Mouse (Mus musculus) retina, adult 2 months (tissue): Measurements from ENCODE around the gene Tbxa2r.

Experiments used
- DNase-seq: peaks from one replicate; pipeline ENCODE4 v3.0.0-alpha.2; 2012; ENCODE audit warnings: low read depth, low spot score

Tbxa2r gene

DNA sequence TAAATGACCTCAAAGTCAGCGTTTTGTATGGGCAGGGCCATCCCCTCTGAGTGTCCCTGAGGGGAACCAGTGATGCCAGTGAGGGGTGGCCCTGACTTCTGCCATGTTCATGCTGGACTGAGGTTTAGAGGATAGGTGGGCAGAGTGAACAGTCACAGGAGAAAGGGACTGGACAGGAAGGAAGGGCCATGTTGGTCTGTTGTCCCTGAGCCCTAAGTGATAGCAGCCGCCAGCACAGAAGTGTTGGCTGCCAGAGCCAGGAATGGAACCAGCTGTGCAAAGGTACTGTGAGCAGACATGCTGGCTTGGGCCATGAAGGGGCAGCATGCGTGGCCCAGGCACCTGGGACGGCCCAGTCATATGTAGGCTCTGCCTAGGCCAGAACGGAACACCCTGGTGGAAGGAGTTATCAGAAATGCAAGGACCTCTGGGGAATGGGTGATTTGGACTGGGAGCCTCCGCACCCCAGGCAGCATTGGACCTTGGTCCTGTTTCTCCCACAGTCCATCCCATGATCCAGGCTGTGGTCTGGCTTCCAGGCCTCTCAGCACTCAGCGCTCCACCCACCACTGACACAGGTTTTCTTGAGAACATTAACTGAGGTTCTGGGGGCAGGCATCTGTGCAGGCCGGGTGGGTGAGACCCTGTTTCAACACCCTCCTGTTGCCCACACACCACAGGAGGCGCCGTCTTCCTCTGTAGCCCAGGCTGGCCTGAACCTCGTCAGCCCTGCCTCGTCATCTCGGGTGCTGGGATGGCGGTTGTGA lies 28.8 kb upstream of the Tbxa2r start:
- no peak for DNase-seq

DNA sequence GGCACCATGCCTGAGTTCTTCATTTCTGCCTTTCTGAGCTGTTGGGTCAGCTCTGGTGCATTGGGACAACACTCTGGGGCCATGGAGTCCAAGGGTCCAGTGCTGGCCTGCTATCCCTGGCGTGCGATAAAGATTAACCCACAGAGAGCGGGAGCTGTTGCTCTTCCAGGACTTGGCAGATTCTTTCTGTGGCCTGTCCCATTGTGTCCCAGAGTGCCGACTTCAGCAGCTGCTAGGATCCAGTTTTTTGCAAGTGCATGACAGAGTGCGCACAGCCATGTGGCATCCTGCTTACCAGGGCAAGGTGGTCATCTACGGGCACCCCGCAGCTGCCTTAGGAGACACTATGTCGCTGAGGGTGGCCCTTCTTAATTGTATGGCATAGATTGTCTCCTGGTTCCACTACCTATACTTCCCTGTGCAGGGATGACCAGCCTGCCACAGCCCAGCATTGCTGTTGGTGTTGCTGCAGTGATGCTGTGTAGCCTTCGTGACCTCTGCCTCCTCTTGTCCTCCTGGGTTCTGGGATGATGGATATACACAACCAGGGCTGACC lies 28.1 kb upstream of the Tbxa2r start:
- DNase-seq = no peak

DNA sequence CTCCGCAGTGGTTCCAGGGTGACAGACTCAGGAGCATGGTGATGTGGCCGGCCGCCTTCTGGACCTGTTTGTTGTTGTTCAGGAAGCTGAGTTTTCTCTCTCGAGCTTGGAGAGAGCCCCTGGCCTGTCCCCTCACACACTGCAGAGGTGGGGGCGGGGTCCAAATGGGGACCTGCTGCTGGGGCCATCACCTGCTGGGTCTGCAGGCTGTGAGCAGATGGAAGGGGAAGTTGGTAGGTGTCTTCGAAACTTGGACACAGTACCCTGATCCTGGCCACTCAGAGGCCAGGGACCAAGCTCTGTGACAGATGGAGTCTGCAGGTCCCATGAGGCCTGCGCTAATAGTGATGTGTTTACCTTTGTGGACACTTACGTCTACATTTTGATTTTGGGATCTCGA lies 27.2 kb upstream of the Tbxa2r start:
- DNase-seq = no peak

DNA sequence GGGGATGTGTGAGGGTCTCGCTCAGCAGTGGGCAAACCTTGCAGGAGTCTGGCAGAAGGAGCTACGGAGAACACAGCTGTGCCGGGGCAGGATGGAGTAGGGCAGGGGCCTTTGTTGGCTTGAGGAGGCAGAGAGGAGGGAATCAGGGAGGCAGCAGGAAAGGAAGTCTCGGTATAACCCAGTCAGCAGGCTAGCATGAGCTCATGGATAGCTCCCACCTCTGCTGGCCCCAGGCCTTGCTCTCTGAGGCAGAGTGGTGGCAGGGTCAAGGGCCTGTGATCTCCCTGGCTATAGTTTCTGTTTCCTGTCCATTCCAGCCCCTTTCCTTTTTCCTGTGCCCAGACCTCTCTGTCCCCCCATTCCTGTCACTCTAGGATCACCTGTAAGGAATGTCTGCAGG lies 26.2 kb upstream of the Tbxa2r start:
- DNase-seq = no peak

- DNase-seq = no peak
These were observed 25.7 kb upstream of the Tbxa2r start for GRCm38 (mm10) chr10:81302781-81303218.

GRCm38 (mm10) chr10:81303258-81303657 lies 25.3 kb upstream of the Tbxa2r start:
- DNase-seq = no peak

DNA sequence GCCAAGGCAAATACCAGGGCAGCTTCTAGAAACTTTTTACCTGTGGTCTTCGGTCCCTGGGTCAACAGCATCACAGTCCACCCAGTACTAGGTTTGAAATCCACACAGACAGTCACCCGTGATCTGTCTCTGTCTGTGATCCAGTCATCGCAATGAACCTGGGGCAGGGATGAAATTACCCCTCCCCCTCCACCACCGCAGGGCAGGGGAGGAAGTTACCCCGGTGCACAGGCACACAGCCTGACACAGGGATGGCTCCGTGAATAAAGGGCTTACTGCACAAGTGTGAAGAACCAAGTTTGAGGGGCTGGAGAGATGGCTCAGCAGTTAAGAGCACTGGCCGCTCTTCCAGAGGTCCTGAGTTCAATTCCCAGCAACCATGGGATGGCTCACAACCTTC lies 24.8 kb upstream of the Tbxa2r start:
- DNase-seq = no peak

- DNase-seq = no peak
These were observed 23.8 kb upstream of the Tbxa2r start for GRCm38 (mm10) chr10:81304597-81305238.

DNA sequence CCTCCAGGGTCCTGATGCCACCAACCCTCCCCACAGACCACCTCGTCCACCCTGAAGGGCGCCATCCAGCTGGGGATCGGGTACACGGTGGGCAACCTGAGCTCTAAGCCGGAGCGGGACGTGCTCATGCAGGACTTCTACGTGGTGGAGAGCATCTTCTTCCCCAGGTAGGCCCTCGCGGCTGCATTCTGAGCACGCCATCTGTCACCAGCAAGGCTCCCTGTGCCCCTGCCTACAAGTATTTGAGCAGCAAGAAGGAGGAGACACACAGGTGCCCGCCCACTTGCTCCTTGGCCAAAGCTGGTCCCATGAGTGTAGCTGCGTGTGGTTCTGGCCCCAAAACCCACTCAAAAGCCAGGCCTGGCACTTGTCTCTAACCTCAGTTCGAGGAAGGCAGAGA lies 22.9 kb upstream of the Tbxa2r start:
- DNase-seq = no peak

GRCm38 (mm10) chr10:81306173-81306668 lies 22.3 kb upstream of the Tbxa2r start:
- no peak for DNase-seq

GRCm38 (mm10) chr10:81306837-81307682 lies 21.5 kb upstream of the Tbxa2r start:
- no peak for DNase-seq

DNA sequence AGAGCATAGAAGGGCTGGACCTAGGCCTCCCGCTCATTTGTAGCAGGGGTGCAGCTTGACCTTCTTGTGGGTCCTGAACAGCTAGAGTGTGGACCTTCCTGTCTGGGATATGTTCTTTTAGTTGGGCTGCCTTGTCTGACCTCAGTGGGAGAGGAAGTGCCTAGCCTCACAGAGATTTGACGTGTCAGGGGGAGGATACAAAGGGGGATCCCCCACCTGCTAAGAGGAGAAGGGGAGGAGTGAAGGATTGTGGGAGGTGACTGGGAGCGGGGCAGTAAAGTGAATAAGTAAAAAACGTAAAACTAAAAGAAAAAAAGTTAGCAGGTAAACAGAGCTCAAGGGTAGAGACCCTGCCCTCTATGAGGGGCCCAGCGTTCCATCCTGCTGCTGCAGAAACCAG lies 19.0 kb upstream of the Tbxa2r start:
- no peak for DNase-seq

DNA sequence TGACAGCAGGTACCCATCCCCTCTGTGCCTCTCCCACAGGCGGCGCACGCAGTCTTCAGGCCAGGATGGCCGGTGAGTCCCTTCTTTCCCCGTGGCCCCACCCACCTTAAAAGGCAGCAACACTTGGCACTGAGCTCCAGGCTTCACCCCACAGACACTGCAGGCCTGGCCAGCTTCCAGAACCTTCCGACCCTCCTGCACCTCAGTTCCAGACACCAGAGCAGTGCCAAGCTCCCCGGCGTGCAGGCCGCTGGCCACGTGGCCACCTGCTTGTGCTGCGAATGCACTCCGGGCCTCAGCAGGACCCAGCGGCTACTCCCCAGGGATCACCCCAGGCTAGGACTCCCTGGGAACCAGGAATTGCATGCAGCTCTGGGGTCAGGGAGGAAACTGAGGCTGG lies 14.9 kb upstream of the Tbxa2r start:
- DNase-seq = no peak

DNA sequence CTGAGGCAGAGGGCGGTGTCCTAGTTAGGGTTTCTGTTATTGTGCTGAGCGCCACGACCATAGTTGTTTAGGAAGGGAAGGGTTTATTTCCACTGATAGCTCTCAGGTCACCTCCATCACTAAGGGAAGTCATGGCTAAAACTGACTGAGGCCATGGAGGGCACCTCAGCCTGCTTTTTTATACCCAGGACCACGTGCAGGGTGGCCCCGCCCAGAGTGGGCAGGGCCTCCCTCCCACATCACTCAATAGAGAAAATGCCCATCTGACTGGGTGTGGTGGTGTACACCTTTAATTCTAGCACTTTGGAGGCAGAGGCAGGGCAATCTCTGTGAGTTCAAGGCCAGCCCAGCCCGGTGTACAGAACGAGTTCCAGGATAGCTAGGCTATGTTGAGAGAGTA lies 14.3 kb upstream of the Tbxa2r start:
- no peak for DNase-seq

DNA sequence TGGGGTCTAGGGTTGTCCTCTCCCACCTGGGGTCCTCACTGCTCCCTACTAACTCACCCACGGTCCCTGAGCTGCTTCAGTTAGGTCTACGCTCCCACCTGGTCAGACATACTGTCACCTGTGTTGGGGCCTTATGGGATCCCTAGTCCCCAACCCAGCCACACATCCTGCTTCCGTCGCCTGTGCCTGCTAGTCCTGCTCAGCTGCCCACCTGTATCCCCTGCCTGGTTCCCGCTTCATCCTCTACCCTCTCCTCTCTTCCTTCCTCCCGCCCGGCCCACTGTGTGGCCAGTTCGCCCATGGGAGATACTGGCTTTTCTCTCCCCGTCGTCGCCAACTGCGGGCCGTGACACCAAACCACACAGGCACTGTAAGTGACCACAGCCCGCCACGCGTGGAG lies 12.9 kb upstream of the Tbxa2r start:
- DNase-seq = no peak

GRCm38 (mm10) chr10:81316338-81317060 lies 12.0 kb upstream of the Tbxa2r start:
- no peak for DNase-seq

GRCm38 (mm10) chr10:81317273-81317672 lies 11.3 kb upstream of the Tbxa2r start:
- no peak for DNase-seq

DNA sequence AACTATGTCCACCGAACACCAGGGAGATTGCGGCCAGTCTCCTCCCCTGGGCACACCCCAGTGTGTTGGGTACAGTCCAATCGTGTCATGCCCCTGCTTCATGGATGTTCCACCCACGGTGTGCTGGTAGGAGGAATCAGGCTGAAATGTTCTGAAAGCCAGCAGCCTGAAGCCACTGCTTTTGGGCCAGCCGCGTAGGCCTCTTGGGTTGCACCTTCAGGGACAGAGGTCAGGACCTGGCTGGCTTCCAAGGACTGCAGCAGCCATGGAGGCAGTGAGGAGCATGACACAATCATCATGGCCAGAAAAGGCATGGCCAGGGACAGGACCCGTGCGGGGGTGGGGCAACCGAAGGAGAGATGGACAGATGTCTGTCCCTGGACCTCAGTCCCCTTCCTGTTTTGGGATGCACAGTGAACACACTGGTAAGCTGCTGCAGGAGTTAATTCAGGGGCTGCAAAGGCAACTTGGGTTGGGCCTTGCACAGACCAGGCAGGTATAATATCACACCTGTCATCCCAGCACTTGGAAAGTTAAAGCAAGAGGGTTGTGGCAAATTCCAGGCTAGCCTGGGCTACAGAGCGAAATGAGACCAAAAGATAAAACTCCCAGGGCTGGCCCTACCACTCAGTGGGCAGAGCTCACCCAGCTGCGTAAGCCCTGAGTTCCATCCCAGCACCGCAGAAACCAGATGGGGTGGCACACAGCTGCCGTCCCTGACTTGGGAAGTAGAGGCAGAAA lies 9.8 kb upstream of the Tbxa2r start:
- no peak for DNase-seq

DNA sequence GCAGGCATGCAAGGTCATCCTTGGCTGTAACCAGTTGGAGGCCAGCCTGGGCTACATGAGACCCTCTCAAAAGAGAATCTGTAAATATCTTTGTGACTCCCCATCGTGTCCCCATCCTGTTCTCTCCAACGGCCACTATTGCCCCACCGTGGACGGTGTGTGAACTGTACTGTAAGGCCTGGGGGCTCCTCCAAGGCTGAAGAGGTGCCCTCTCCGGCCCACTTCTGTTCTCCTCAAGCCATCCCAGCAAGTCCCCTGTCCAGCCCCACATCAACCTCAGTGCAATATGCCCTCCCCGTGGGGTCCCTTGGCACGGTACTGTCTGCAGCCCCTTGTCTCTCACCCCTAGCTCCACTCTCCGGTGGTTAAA lies 9.2 kb upstream of the Tbxa2r start:
- DNase-seq = no peak

- no peak for DNase-seq
These were observed 8.6 kb upstream of the Tbxa2r start for GRCm38 (mm10) chr10:81319741-81320549.
